Mouse (Mus musculus): Measurements from ENCODE around the gene Gm5788.
A peak's percentile ranks its signal among the peaks of the same experiment; 100 is the strongest.
"Not testable (repeated sequence)": the region's sequence is repeated elsewhere in the genome, so short reads cannot be mapped to it uniquely, and the experiment has no call there.

Gm5788 gene

GRCm38 (mm10) chr12:87494421-87494820 lies at the start of gene Gm5788:
TSS of gene Gm5788 (plus strand) at chr12:87494721.
- not testable (repeated sequence) for DNase-seq (ENCODE audit: low read depth, low spot score)

- no peak for DNase-seq (ENCODE audit: low read depth, low spot score)
Measured at GRCm38 (mm10) chr12:87449456-87449855, 45.1 kb upstream of the Gm5788 start.

- no peak for DNase-seq (ENCODE audit: low read depth, low spot score)
Measured at GRCm38 (mm10) chr12:87464678-87465297, 29.7 kb upstream of the Gm5788 start.

DNA sequence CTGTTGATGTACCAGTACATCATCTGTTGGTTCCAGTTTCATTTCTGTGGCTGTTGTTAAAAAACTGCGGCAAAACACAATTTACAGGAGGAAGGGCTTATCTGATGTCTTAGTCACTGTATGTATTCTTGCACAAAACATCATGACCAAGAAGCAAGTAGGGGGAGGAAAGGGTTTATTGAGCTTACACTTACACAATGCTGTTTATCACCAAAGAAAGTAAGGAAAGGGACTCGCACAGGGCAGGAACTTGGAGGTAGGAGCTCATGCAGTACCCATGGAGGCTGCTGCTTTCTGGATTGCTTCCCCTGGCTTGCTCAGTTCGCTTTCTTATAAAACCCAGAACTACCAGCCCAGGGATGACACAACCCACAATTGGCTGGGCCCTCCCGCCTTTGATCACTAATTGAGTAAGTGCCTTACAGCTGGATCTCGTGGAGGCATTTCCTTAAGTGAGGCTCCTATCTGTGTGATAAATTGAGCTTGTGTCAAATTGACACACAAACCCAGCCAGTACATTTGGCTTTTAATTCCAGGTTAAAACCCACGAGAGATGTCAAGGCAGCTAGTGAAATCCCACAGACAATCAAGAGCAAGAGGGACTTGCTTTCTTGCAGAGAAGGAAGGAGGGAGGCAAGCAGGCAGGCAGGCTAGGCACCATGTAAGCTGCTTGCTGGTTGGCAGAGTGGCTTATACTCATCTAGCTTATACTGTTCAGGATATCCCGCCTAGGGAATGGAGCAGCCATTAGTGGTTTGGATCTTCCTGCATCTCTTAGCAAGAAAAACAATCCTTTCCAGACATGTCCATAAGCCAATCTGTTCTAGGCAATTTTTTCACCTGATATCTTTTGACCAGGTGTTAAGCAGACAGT lies 24.0 kb upstream of the Gm5788 start:
- DNase-seq (ENCODE audit: low read depth, low spot score): no peak

GRCm38 (mm10) chr12:87471421-87471963 lies 23.0 kb upstream of the Gm5788 start:
- no peak for DNase-seq (ENCODE audit: low read depth, low spot score)

DNA sequence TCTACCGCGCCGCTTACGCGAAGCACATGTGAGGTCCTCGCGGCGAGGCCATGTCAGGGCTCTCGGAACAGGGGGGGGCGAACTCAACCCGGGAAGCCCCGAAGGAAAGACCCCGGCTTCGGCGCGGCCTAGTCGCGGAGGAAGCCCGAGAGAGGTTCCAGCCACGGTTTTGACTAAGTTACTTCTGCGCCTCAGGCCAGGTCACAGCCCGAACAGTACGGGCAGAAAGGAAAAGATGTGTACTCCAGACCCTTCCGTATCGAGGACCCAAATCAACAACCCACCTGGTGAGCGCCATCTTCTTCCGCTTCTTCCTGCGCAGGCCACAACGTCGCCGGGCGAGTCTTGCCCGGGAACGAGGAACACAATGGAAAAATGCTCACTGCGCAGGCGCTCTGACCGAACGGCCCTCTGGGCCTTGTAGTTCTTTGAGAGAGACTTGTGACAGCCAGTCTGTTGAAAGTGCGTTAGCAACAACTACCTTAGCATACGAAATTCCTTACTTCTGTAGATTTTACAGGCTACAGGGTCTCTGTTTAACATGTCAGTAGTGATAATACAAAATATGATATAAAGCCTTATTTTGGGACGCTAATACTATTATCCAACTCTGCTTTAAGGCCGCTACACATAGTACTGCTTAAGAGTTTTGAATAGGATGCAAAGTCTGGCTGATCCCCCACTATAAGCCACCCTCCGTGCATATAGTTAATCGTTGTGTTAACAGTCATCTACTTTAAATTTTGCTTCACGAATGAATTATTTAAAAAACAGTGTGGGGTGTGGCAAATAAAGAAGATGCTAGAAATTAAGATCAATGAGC lies 22.3 kb upstream of the Gm5788 start, which contains the start of gene Snw1:
Snw1 (minus strand) TSS at position 311 of the 823 bp plus-strand sequence.
- peak; percentile 94 for DNase-seq (ENCODE audit: low read depth, low spot score)

DNA sequence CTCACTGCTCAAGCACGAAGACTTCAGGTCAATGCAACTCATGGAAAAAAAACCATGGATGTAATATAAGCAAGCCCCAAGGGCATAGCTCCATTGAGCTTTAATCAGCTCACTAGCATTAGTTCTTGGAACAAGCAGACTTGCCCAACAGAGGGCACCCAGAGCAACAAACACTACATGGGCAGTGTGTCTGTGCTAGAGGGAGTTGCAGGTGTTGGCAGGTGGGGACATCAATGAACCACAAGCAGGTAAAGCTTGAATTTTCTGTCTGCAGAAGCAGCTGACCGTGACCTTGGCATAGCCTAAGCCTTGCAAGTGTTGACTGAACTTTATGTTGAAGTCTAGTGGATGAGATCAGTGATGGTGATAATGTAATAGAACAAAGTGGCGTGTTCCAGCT lies 19.8 kb upstream of the Gm5788 start:
- DNase-seq (ENCODE audit: low read depth, low spot score): no peak

GRCm38 (mm10) chr12:87482482-87482881 lies 12.0 kb upstream of the Gm5788 start:
- DNase-seq (ENCODE audit: low read depth, low spot score): not testable (repeated sequence)

DNA sequence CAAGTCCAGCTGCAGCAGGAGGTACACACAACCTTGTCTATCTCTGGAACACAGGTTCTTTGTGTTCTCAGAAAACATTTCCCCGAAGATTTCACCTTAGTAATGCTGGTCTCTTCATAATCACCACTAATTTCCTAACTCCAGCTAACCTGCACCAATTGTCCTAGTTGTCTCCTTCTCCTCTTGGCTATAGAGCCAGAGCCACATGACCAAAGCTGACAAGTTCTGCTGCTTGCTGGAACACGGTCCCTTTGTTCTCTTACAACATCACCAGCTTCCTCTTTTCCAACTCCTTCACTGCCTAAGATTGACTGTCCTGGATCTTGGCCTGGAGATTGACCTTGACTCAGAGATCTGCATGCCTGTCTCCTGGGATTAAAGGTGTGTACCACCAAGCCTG lies 5.8 kb upstream of the Gm5788 start:
- DNase-seq (ENCODE audit: low read depth, low spot score): not testable (repeated sequence)

- DNase-seq (ENCODE audit: low read depth, low spot score): not testable (repeated sequence)
Measured at GRCm38 (mm10) chr12:87514016-87514415, 19.5 kb downstream of the Gm5788 start, which contains the start of gene Gm8300. TSS of gene Gm8300 (plus strand) at chr12:87514316.

DNA sequence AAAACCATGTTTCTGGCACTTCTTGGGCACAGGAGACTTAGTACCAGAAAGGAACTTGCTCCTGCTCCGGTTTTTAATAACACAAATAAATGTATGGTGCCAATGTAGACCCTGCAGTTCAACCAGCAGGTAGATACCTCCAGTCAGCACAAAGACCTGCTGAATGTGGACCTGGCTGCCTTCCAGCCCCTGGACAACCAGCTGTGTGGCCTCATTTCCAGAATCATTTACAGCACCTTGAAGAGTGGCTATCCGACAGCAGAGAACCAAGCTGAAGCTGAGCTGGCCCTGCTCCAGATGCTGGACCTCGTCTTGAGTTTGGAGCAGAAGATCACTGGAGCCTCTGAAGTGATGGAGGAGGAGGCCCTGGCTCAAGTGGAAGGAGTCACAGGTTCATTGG lies 25.1 kb downstream of the Gm5788 start:
- not testable (repeated sequence) for DNase-seq (ENCODE audit: low read depth, low spot score)

DNA sequence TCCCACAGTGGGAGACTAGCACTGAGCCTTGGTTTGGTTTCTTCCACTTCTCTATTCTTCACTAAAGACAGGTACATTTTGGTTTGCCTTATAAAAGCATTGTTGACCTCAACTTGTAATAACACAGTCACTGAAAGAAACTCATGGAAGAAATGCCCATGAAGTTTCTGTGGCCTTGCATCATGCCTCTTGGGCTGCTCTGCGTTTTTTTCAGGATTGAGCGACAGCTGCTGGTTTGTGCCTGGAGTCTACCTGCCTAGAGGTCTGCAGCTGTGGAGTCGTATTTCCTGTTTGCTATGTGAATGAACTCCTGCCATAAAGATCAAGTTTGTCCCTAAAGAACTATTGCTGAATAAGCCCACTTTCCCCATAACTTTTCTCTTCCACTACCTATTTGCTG lies 49.4 kb downstream of the Gm5788 start:
- DNase-seq (ENCODE audit: low read depth, low spot score): no peak
